Mouse (Mus musculus): ENCODE data around the gene Palm.
"Not testable (repeated sequence)": the region's sequence is repeated elsewhere in the genome, so short reads cannot be mapped to it uniquely, and the experiment has no call there.

The Palm gene

GRCm38 (mm10) chr10:79793051-79793737, at the start of gene Palm:
Gene Palm, plus strand, starts transcription at chr10:79793572.
- DNase-seq (ENCODE audit: low read depth), result peak; percentile 86

GRCm38 (mm10) chr10:79743650-79744365, 49.6 kb upstream of the Palm start:
- DNase-seq (ENCODE audit: low read depth), result no peak

- DNase-seq (ENCODE audit: low read depth), result no peak
Measured at GRCm38 (mm10) chr10:79745411-79745810, 48.0 kb upstream of the Palm start.

GRCm38 (mm10) chr10:79745898-79746773, 47.2 kb upstream of the Palm start, which contains the start of gene Polrmt:
Gene Polrmt, minus strand, starts transcription at chr10:79746581.
- peak; percentile 98 for DNase-seq (ENCODE audit: low read depth)

GRCm38 (mm10) chr10:79746774-79747151, 46.6 kb upstream of the Palm start:
- DNase-seq (ENCODE audit: low read depth), result no peak

- no peak for DNase-seq (ENCODE audit: low read depth)
Measured at GRCm38 (mm10) chr10:79748496-79748895, 44.9 kb upstream of the Palm start.

GRCm38 (mm10) chr10:79754856-79755516, 38.4 kb upstream of the Palm start, which contains the start of gene Fgf22:
Gene Fgf22, plus strand, starts transcription at chr10:79755076.
- no peak for DNase-seq (ENCODE audit: low read depth)

GRCm38 (mm10) chr10:79755854-79756253, 37.5 kb upstream of the Palm start:
- no peak for DNase-seq (ENCODE audit: low read depth)

GRCm38 (mm10) chr10:79756660-79757059, 36.7 kb upstream of the Palm start:
- DNase-seq (ENCODE audit: low read depth), result no peak

GRCm38 (mm10) chr10:79759675-79760074, 33.7 kb upstream of the Palm start:
- DNase-seq (ENCODE audit: low read depth), result not testable (repeated sequence)

- no peak for DNase-seq (ENCODE audit: low read depth)
Measured at GRCm38 (mm10) chr10:79760603-79761143, 32.7 kb upstream of the Palm start.

GRCm38 (mm10) chr10:79762875-79763274, 30.5 kb upstream of the Palm start:
- DNase-seq (ENCODE audit: low read depth), result no peak

GRCm38 (mm10) chr10:79764234-79764633, 29.1 kb upstream of the Palm start:
- DNase-seq (ENCODE audit: low read depth), result no peak

- DNase-seq (ENCODE audit: low read depth), result no peak
Measured at GRCm38 (mm10) chr10:79765228-79765745, 28.1 kb upstream of the Palm start.

GRCm38 (mm10) chr10:79766001-79766507, 27.3 kb upstream of the Palm start:
- DNase-seq (ENCODE audit: low read depth), result no peak

- DNase-seq (ENCODE audit: low read depth), result peak; percentile 99
Measured at GRCm38 (mm10) chr10:79766508-79767325, 26.7 kb upstream of the Palm start, which contains the start of gene Rnf126. Gene Rnf126, minus strand, starts transcription at chr10:79766952.

- no peak for DNase-seq (ENCODE audit: low read depth)
Measured at GRCm38 (mm10) chr10:79767372-79768244, 25.8 kb upstream of the Palm start.

- peak; percentile 72 for DNase-seq (ENCODE audit: low read depth)
Measured at GRCm38 (mm10) chr10:79768400-79768799, 25.0 kb upstream of the Palm start.

- DNase-seq (ENCODE audit: low read depth), result no peak
Measured at GRCm38 (mm10) chr10:79769329-79769728, 24.0 kb upstream of the Palm start.
